Mouse (Mus musculus) small intestine, adult 2 months (tissue): ENCODE measurements around the gene Noxo1. TPM values are rescaled to one million over a fixed set of nuclear protein-coding genes. Genes with fewer than 3 reads are reported as not detected.
A peak's percentile ranks its signal among the peaks of the same experiment; 100 is the strongest.

Source experiments
- H3K27ac ChIP-seq: fragments of 200-500 bp; 2 replicates; pipeline ENCODE4 v1.5.1; 2012; ENCODE audit warnings: low read depth, low read length, control low read depth, inconsistent platforms; ENCODE audit not compliant: insufficient read depth
- H3K27me3 ChIP-seq: fragments of 200-500 bp; 2 replicates; pipeline ENCODE4 v1.6.1; 2012; ENCODE audit warnings: mild to moderate bottlenecking, moderate library complexity, low read length, inconsistent platforms; ENCODE audit not compliant: control insufficient read depth, insufficient read depth
- H3K36me3 ChIP-seq: fragments of 200-500 bp; 2 replicates; pipeline ENCODE4 v1.6.1; 2012; ENCODE audit warnings: mild to moderate bottlenecking, low read length, control low read depth, inconsistent platforms; ENCODE audit not compliant: control insufficient read depth, insufficient read depth
- H3K4me1 ChIP-seq: fragments of 200-500 bp; 2 replicates; pipeline ENCODE4 v1.6.1; 2012; ENCODE audit warnings: low read length, inconsistent platforms, mixed read lengths; ENCODE audit not compliant: control insufficient read depth, insufficient read depth, insufficient read length
- H3K4me3 ChIP-seq: fragments of 200-500 bp; 2 replicates; pipeline ENCODE4 v1.5.1; 2012; ENCODE audit warnings: low read depth, mild to moderate bottlenecking, control low read depth, inconsistent platforms, low read length, moderate library complexity
- CTCF ChIP-seq: fragments of 200-500 bp; IDR thresholded peaks from 2 replicates; pipeline ENCODE4 v1.5.1; 2012; ENCODE audit warnings: low read depth, mild to moderate bottlenecking, control low read depth, inconsistent platforms, low read length, moderate library complexity, mixed read lengths; ENCODE audit not compliant: insufficient replicate concordance, insufficient read length; ENCODE audit errors: extremely low read depth
- POLR2A ChIP-seq: fragments of 200-500 bp; IDR thresholded peaks from 2 replicates; pipeline ENCODE4 v1.6.1; 2012; ENCODE audit warnings: low read depth, mild to moderate bottlenecking, control low read depth, inconsistent platforms, low read length, moderate library complexity
- WGBS: fragments of 180-500 bp; shearing (Covaris S2); methylation state at CpG from one replicate; pipeline ENCODE4 v1.1.7; 2018; 5-methylcytosine and 5-hydroxymethylcytosine counted together
- polyA plus RNA-seq: library from polyadenylated mRNA; depleted of rRNA; stranded (reverse); fragments of >200 nt; gene quantifications from 2 replicates; pipeline ENCODE4 v1.2.3, GENCODE M21; 2012

Noxo1 gene
- polyA plus RNA-seq, 1 experiment = 115 TPM

DNA sequence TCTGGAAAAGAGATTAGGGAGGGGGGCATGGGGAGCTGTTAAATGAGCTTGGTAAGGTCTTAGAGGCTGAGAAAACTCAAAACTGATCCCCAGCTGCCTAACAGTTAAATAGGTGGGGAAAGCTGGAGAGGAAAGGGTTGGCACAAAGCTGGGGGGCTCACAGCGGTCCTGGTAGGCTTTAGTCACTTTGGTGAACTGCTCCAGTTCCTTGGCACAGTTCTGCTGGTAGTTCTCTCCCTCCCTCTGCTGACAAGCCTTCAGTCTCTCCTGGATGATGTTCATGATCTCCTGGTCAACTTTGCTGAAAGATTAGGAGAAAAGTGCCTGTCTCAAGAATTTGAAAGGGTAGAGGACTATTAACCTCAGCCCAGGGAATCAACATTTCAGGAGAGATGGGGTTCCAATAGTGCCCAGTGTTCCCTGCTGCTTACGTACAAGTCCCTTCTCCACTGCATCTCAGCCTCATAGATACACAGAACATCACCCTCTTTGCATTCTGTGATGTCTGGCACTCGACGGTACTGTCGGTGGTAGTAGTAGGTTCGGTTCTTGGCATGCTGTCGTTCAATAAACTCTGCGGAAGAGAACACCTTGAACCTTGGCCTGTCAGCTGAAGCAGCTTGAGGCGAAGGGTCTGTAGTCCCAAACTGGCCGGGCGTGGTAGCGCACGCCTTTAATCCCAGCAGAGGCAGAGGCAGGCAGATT, 26.3 kb downstream of the Noxo1 start:
- Histone ChIP-seq H3K27ac (no peak overlapping the region), H3K4me1 (peaks cover 2% of the 10 kb centered on the region), H3K36me3 (peaks cover 15% of the 10 kb centered on the region), H3K4me3 (no peak overlapping the region), H3K27me3 (no peaks in the 10 kb centered on the region)
- 17% methylated on average over 13 of the region's 13 CpGs for WGBS
- TF ChIP-seq POLR2A = no peak
- TF ChIP-seq CTCF = no peak

GRCm38 (mm10) chr17:24723122-24723880, 27.3 kb downstream of the Noxo1 start:
- WGBS = under 1% methylated on average over 12 of the region's 12 CpGs
- no peak for TF ChIP-seq CTCF
- TF ChIP-seq POLR2A = no peak
- Histone ChIP-seq H3K4me3 (peak overlapping the region; percentile 78), H3K27ac (peak overlapping the region; percentile 75; the same call in 1 of the 2 replicates), H3K27me3 (no peaks in the 10 kb centered on the region), H3K4me1 (peaks cover 2% of the 10 kb centered on the region), H3K36me3 (peaks cover 15% of the 10 kb centered on the region)

GRCm38 (mm10) chr17:24723881-24724180, 27.8 kb downstream of the Noxo1 start:
- WGBS = 0% methylated on average over 15 of the region's 15 CpGs
- TF ChIP-seq POLR2A = no peak
- TF ChIP-seq CTCF = no peak
- peaks cover 15% of the 10 kb centered on the region for H3K36me3 ChIP-seq
- H3K27ac ChIP-seq = peak overlapping the region; percentile 75
- H3K4me3 ChIP-seq = peak overlapping the region; percentile 78
- H3K27me3 ChIP-seq = no peaks in the 10 kb centered on the region
- peaks cover 2% of the 10 kb centered on the region for H3K4me1 ChIP-seq

DNA sequence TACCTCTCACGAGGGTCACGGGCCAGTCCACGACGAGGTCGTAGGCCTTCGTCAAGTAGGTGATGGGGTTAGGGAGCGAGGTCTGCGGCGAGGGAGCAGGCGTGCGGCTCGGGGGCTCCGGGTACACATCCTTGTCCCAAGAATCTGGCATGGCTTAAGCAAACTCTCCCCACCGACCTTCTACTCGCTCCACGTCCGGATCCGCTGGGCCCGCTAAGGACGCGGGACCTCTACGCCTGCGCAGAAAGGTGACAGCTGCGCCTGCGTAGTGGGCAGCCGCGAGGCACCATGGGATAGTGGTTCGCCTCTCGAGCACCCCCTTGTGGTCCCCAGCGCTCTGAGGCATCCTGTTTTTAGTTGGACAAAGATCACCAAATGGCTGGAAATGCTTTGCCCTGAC, 28.1 kb downstream of the Noxo1 start, which contains the start of gene Ndufb10:
Gene Ndufb10 (minus strand): TSS at position 295 of the 400 bp plus-strand sequence.
- H3K4me1 ChIP-seq = peaks cover 2% of the 10 kb centered on the region
- peak; percentile 83 for TF ChIP-seq POLR2A
- TF ChIP-seq CTCF = peak; percentile 96
- peak within 1 kb of the TSS; percentile 78 for H3K4me3 ChIP-seq
- no peaks in the 10 kb centered on the region for H3K27me3 ChIP-seq
- WGBS = under 1% methylated on average over 30 of the region's 30 CpGs
- H3K36me3 ChIP-seq = peaks cover 15% of the 10 kb centered on the region
- peak within 1 kb of the TSS; percentile 75 for H3K27ac ChIP-seq

- no peak overlapping the region for H3K27ac ChIP-seq
- TF ChIP-seq POLR2A = no peak
- TF ChIP-seq CTCF = no peak
- WGBS = 67% methylated on average over 3 of the region's 3 CpGs
- peaks cover 2% of the 10 kb centered on the region for H3K4me1 ChIP-seq
- peaks cover 13% of the 10 kb centered on the region for H3K36me3 ChIP-seq
- H3K27me3 ChIP-seq = no peaks in the 10 kb centered on the region
- no peak overlapping the region for H3K4me3 ChIP-seq
Measured at GRCm38 (mm10) chr17:24725637-24726390, 29.8 kb downstream of the Noxo1 start.

DNA sequence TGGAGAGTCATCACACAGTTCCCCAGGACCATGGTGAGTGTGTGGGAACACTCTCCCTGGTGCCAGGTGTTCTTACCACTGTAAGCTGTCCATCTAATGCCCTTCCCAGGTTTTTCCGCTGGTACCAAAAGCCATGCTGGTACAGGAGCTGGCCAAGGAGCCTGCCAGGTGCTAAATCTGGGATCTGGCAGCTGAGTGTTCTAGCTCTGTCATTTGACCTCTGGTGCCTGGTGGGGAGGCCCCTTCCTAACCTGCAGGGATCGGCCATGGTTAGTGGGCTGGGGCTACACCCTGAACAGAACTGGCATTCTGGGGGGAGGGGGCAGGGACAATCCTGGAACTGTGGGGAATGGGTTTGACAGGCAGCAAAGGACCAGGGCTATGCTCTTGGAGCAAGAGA, 31.6 kb downstream of the Noxo1 start, which contains the start of gene Rpl3l:
Gene Rpl3l (plus strand): TSS at position 203 of the 400 bp plus-strand sequence.
- WGBS = 62% methylated on average over 2 of the region's 2 CpGs
- no peak within 1 kb of the TSS for H3K4me3 ChIP-seq
- H3K36me3 ChIP-seq = no peaks in the 10 kb centered on the region
- H3K4me1 ChIP-seq = peaks cover 1% of the 10 kb centered on the region
- H3K27me3 ChIP-seq = no peaks in the 10 kb centered on the region
- TF ChIP-seq POLR2A (no peak), CTCF (no peak)
- H3K27ac ChIP-seq = no peak within 1 kb of the TSS
